ENCODE assay signal across 28 mouse cellular contexts in genomic region chr13:38327377-38327776, GRCm38 (mm10). TPM values are rescaled to one million over a fixed set of nuclear protein-coding genes. Genes with fewer than 3 reads are reported as not detected.
"Had no signal": no experiment of that assay in that cellular context is flagged by ENCODE, and none has a peak within 500 bp of the region (broad histone marks: within the 10 kb centered on the region; RNA-seq: fewer than 3 reads in every experiment).

No protein-coding gene starts in this region.

- H3K9me3 ChIP-seq: limb, embryonic 10.5 days; limb, embryonic 12.5 days; limb, embryonic 13.5 days; limb, embryonic 15.5 days; liver, embryonic 12.5 days; liver, embryonic 13.5 days; liver, embryonic 15.5 days; lung, embryonic 15.5 days; megakaryocyte, embryonic 14.5 days; midbrain, embryonic 10.5 days; midbrain, embryonic 12.5 days; midbrain, embryonic 13.5 days; midbrain, embryonic 15.5 days; neural tube, embryonic 12.5 days; neural tube, embryonic 13.5 days had no signal

- H3K36me3 ChIP-seq: limb, embryonic 10.5 days; limb, embryonic 12.5 days; limb, embryonic 13.5 days; limb, embryonic 15.5 days; liver, embryonic 12.5 days; liver, embryonic 13.5 days; liver, embryonic 15.5 days; lung, embryonic 15.5 days; midbrain, embryonic 10.5 days; midbrain, embryonic 12.5 days; midbrain, embryonic 13.5 days; midbrain, embryonic 15.5 days; neural tube, embryonic 12.5 days; neural tube, embryonic 13.5 days had no signal

- H3K4me1 ChIP-seq: limb, embryonic 10.5 days; limb, embryonic 12.5 days; limb, embryonic 13.5 days; limb, embryonic 15.5 days; liver, embryonic 12.5 days; liver, embryonic 13.5 days; liver, embryonic 15.5 days; megakaryocyte, embryonic 14.5 days; midbrain, embryonic 10.5 days; midbrain, embryonic 15.5 days; neural tube, embryonic 12.5 days; neural tube, embryonic 13.5 days had no signal

- H3K4me3 ChIP-seq: left cerebral cortex, adult 2 months; limb, embryonic 10.5 days; limb, embryonic 12.5 days; limb, embryonic 13.5 days; limb, embryonic 15.5 days; liver, embryonic 12.5 days; liver, embryonic 13.5 days; liver, embryonic 15.5 days; lung, embryonic 15.5 days; megakaryocyte, embryonic 14.5 days; midbrain, embryonic 10.5 days; midbrain, embryonic 12.5 days; midbrain, embryonic 13.5 days; midbrain, embryonic 15.5 days; myocyte; neural tube, embryonic 12.5 days; neural tube, embryonic 13.5 days had no signal

- H3K9ac ChIP-seq: limb, embryonic 12.5 days; limb, embryonic 13.5 days; limb, embryonic 15.5 days; liver, embryonic 12.5 days; liver, embryonic 13.5 days; liver, embryonic 14.5 days; liver, embryonic 15.5 days; liver, postnatal 0 days; lung, embryonic 15.5 days; midbrain, embryonic 12.5 days; midbrain, embryonic 13.5 days; midbrain, embryonic 15.5 days; neural tube, embryonic 12.5 days; neural tube, embryonic 13.5 days had no signal

- ATAC-seq: liver, embryonic 12.5 days; liver, postnatal 0 days; midbrain, embryonic 13.5 days; midbrain, embryonic 15.5 days; midbrain, embryonic 16.5 days had no signal

- H3K4me2 ChIP-seq: limb, embryonic 12.5 days; limb, embryonic 13.5 days; limb, embryonic 15.5 days; liver, embryonic 11.5 days; liver, embryonic 12.5 days; liver, embryonic 13.5 days; liver, embryonic 15.5 days; lung, embryonic 15.5 days; midbrain, embryonic 11.5 days; midbrain, embryonic 12.5 days; midbrain, embryonic 13.5 days; midbrain, embryonic 15.5 days; neural tube, embryonic 12.5 days; neural tube, embryonic 13.5 days had no signal

- H3K27me3 ChIP-seq: limb, embryonic 12.5 days; limb, embryonic 13.5 days; limb, embryonic 15.5 days; liver, embryonic 12.5 days; liver, embryonic 13.5 days; liver, embryonic 15.5 days; midbrain, embryonic 12.5 days; midbrain, embryonic 13.5 days; midbrain, embryonic 15.5 days; neural tube, embryonic 12.5 days; neural tube, embryonic 13.5 days had no signal

- DNase-seq: layer of hippocampus, postnatal 36 days; left cerebral cortex, postnatal 4 days; liver; liver, embryonic 13.5 days; liver, postnatal 0 days; lung, adult 18-20 months; midbrain, embryonic 14.5 days had no signal

- H3K27ac ChIP-seq: left cerebral cortex, adult 2 months; limb, embryonic 10.5 days; limb, embryonic 12.5 days; limb, embryonic 13.5 days; limb, embryonic 15.5 days; liver, embryonic 12.5 days; liver, embryonic 13.5 days; liver, embryonic 14.5 days; liver, embryonic 15.5 days; lung, embryonic 15.5 days; macrophage; midbrain, embryonic 10.5 days; midbrain, embryonic 12.5 days; midbrain, embryonic 13.5 days; midbrain, embryonic 15.5 days; neural tube, embryonic 12.5 days; neural tube, embryonic 13.5 days had no signal

RNA-seq across cellular contexts. Expression of gene Bmp6, which starts 17.5 kb away (rescaled TPM):
- polyA plus RNA-seq: macrophage had no signal
